Mouse (Mus musculus) mouse embryonic stem cell (cell line): ENCODE data around the gene Fanci.

Experiments used
- in situ Hi-C, 2 experiments: fragments of 300-500 bp; cut with MboI; formaldehyde crosslinking; loops; 1 replicate in 1 of 2; 3 replicates in 1 of 2; pipeline ENCODE4 v1.14.3; 2019 to 2020; ENCODE audit warnings: low sequenced_read_pairs in 2 of 2, low pct_unique_long_range_greater_than_20kb in 1 of 2, mixed read lengths in 1 of 2; ENCODE audit not compliant: unreplicated experiment in 1 of 2

Fanci gene

GRCm38 (mm10) chr7:79473496-79474194, 81.9 kb downstream of the Fanci start:
- in situ Hi-C loops = loop anchor here in 1 of 2 experiments (10.0 kb wide), 1 partner anchor 229 kb away; no protein-coding TSS in a partner anchor

DNA sequence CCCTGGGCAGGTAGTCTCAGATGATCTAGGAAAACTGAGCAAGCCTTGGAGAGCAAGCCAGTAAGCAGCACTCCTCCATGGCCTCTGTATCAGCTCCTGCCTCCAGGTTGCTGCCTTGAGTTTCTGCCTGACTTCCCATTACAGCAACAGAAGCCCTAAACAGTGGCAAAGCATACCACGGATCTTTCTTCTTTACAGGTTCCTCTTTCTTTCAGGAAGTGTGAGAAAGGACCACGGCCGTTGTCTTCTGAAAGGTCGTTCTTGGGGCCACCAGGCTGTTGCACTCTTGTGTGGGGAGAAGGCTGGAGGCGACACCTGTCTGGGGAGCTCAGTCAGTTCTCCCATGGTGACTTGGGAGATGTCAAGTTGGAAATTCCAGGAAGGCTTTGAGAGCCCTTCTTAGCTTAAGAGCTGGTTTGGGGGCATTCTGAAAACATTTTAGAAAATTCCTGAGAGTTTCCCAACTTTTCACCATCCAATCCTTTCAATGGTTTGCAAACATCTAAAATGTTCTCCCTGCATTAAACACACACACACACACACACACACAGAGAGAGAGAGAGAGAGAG, 83.2 kb downstream of the Fanci start:
- in situ Hi-C loops = loop anchor here in 1 of 2 experiments (10.0 kb wide), 1 partner anchor 230 kb away; no protein-coding TSS in a partner anchor

GRCm38 (mm10) chr7:79486528-79486927, 94.8 kb downstream of the Fanci start:
- in situ Hi-C loops = no loop called here

GRCm38 (mm10) chr7:79493915-79494314, 102.2 kb downstream of the Fanci start:
- in situ Hi-C loops = loop anchor here (10.0 kb wide), 2 partner anchors 81 to 231 kb away; no protein-coding TSS in a partner anchor

DNA sequence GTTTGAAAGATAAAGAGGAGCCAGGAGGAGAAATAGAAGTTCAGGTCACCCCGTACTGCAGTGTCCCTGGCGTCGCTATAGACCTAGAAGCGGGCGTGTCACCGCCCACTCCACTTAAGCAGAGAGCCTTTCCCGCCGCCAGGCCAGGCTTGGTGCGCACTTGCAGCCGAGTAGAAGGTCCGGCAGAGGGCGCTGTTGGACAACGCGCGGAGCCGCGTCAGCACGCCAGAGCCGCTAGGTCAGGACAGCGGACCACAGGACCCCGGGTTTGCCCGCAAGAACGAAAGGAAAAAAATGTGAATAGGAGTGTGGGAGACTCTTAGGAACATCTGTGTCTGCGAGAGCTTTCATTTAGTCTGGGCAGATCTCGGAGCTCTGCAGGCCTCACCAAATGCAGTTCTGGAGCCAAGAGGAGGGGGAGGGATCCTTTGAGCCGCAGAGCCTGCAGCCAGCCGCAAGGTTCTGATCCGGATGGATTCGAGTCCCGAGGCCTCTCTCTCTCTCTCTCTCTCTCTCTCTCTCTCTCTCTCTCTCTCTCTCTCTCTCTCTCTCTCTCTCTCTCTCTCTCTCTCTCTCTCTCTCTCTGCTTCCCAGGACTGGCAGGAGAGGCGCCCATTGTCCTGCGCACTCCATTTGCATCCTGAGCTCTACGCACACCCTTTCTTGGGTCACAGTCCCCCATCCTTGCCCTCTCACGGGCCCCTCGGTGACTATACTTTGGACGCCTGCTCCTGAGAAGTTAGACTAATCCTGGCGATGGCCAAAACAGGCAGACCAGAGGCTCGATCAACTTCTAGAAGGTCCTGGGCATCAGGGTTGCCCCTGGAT, 104.5 kb downstream of the Fanci start:
- in situ Hi-C loops = loop anchor here (5.0 to 10.0 kb wide), 4 partner anchors 41 to 229 kb away; no protein-coding TSS in a partner anchor

DNA sequence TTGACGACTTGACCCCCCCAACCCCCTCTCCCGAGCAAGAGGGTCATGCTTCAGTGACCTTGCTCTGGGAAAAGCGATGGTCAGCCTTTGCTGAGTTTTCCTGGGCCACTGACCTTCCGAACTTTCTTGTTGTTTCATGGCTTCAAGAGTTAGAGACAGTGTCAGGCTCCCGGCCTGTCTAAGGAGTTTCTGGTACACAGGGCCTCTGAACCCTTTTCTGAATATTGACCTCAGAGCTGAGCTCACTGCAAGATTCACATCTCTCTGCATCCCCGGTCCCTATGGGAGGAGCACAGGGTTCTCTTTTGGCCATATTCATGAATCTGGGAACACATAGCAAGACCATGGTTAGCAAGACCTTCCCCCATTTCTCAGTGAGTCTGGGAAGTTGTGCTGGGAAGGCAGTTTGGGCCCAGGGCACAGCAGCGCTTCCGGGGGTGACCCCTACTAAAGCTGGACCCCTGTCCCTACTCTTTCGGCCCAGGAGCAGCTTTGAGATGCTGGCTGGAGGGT, 105.1 kb downstream of the Fanci start:
- in situ Hi-C loops = loop anchor here (5.0 to 10.0 kb wide), 4 partner anchors 40 to 228 kb away; no protein-coding TSS in a partner anchor

DNA sequence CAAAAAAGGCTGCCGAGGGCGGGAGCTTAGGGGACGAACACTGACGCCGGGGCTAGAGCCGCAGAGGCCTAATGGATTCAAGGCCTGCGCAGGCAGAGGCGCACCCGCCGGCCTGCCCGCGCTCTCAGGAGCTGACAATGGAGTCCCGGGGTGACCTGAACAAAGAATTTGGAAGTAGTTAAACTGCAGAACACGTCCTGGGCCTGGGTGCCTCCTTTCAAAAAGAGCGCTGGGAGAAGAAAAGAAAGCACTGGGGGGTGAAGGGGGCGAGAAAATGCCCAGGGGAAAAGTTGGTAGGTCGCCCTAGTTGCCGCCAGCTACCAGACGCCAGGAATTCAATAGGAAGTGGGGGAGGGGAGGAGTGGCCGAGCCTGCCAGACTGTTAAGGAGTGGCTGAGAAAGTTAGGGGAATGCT, 106.0 kb downstream of the Fanci start:
- in situ Hi-C loops = loop anchor here (5.0 to 10.0 kb wide), 4 partner anchors 40 to 227 kb away; no protein-coding TSS in a partner anchor

DNA sequence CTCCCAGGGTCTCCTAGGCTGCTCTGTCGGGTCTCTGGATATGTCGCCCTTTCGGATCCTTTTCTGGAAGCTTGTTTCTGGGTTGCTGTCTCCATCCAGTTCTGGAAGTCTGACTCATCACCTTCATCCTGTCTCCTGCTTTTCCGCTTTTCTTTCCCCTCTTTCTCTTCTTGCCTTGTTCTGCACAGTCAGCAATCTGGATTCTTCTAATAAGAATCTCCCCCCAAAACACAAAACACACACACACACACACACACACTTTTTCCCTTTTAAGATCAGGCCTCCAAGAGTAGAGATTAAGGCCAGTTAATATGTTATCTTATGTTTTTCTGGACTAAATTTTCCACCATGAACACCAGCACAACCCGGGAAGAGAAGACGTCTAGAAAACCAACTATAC, 106.6 kb downstream of the Fanci start:
- in situ Hi-C loops = loop anchor here (5.0 to 10.0 kb wide), 4 partner anchors 39 to 226 kb away; no protein-coding TSS in a partner anchor

DNA sequence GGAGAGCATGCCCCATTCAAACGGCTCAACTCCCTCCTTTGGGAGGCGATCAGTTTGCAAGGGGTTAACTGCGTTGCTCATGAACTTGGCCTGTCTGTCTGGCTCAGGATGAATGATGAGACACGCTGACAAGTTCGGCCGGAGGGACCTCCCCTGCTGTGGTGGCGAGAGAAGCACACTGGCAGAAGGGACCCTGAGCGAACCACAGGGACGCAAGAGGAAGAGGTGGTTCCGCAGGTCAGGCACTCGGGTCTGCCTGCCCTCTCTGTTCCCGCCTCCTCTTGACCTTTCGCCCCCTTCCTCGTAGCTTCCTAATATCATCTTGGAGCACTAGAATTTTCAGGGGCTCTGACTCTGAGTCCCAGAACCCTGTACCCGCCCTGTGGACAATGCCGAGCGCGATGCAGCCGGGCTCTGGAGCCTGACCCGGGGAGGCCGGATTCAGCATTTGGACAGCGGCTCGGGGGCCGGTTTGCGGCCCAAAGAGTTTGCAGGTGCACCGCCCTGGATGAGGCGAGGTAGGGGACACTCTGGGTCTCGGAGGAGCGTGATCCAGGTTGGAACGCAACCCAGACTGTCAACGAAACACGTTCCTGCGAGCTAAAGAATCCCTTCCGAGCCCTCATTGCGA, 107.4 kb downstream of the Fanci start:
- in situ Hi-C loops = loop anchor here (5.0 to 10.0 kb wide), 4 partner anchors 38 to 226 kb away; no protein-coding TSS in a partner anchor
